Mouse (Mus musculus) retina, adult 2 months (tissue): Measurements from ENCODE around the gene Lsm14a.
A peak's percentile ranks its signal among the peaks of the same experiment; 100 is the strongest.

Source experiments
- DNase-seq: peaks from one replicate; pipeline ENCODE4 v3.0.0-alpha.2; 2012; ENCODE audit warnings: low read depth, low spot score

The Lsm14a gene

GRCm38 (mm10) chr7:34393215-34393614, at the start of gene Lsm14a:
Gene Lsm14a, minus strand, starts transcription at chr7:34393315.
- DNase-seq = no peak

GRCm38 (mm10) chr7:34438903-34439302, 45.8 kb upstream of the Lsm14a start:
- no peak for DNase-seq

- DNase-seq = no peak
Measured at GRCm38 (mm10) chr7:34433597-34433996, 40.5 kb upstream of the Lsm14a start.

GRCm38 (mm10) chr7:34421201-34421600, 28.1 kb upstream of the Lsm14a start:
- no peak for DNase-seq

GRCm38 (mm10) chr7:34407492-34407891, 14.4 kb upstream of the Lsm14a start:
- DNase-seq = peak; percentile 71

GRCm38 (mm10) chr7:34403876-34404275, 10.8 kb upstream of the Lsm14a start:
- DNase-seq = no peak

- DNase-seq = no peak
Measured at GRCm38 (mm10) chr7:34400070-34400469, 7.0 kb upstream of the Lsm14a start.

- DNase-seq = peak; percentile 55
Measured at GRCm38 (mm10) chr7:34398831-34399230, 5.7 kb upstream of the Lsm14a start.

GRCm38 (mm10) chr7:34396791-34397190, 3.7 kb upstream of the Lsm14a start:
- no peak for DNase-seq

GRCm38 (mm10) chr7:34395761-34396160, 2.6 kb upstream of the Lsm14a start:
- peak; percentile 84 for DNase-seq

GRCm38 (mm10) chr7:34394636-34395035, 1.5 kb upstream of the Lsm14a start:
- DNase-seq = no peak

GRCm38 (mm10) chr7:34394091-34394490, 976 bp upstream of the Lsm14a start:
- DNase-seq = no peak

GRCm38 (mm10) chr7:34392335-34392734, 780 bp downstream of the Lsm14a start:
- no peak for DNase-seq

- DNase-seq = no peak
Measured at GRCm38 (mm10) chr7:34391711-34392110, 1.4 kb downstream of the Lsm14a start.

GRCm38 (mm10) chr7:34390834-34391155, 2.3 kb downstream of the Lsm14a start:
- DNase-seq = no peak

- no peak for DNase-seq
Measured at GRCm38 (mm10) chr7:34390111-34390833, 2.8 kb downstream of the Lsm14a start.

- DNase-seq = peak; percentile 81
Measured at GRCm38 (mm10) chr7:34389277-34390085, 3.6 kb downstream of the Lsm14a start.

GRCm38 (mm10) chr7:34388445-34389276, 4.5 kb downstream of the Lsm14a start:
- no peak for DNase-seq

- no peak for DNase-seq
Measured at GRCm38 (mm10) chr7:34387784-34388444, 5.2 kb downstream of the Lsm14a start.

- no peak for DNase-seq
Measured at GRCm38 (mm10) chr7:34382803-34383202, 10.3 kb downstream of the Lsm14a start.

GRCm38 (mm10) chr7:34381733-34382132, 11.4 kb downstream of the Lsm14a start:
- no peak for DNase-seq

- no peak for DNase-seq
Measured at GRCm38 (mm10) chr7:34380311-34380710, 12.8 kb downstream of the Lsm14a start.
